ENCODE assay signal across 9 mouse cellular contexts in genomic region chr8:87655946-87656345, GRCm38 (mm10).
DNase-seq lines count a peak whose midpoint lies in the region; ATAC-seq lines count a peak whose summit lies in the region.
"Had no signal": no experiment of that assay in that cellular context is flagged by ENCODE, and none has a peak within 500 bp of the region (broad histone marks: within the 10 kb centered on the region; RNA-seq: fewer than 3 reads in every experiment).

No protein-coding gene starts in this region.

- no peaks in the 10 kb centered on the region for H3K36me3 ChIP-seq in heart, embryonic 11.5 days (ENCODE audit: control insufficient read depth, insufficient read depth, low read length)
- H3K36me3 ChIP-seq in midbrain, embryonic 10.5 days = no peaks in the 10 kb centered on the region
- no peaks in the 10 kb centered on the region for H3K36me3 ChIP-seq in midbrain, embryonic 13.5 days
- H3K36me3 ChIP-seq in limb, embryonic 12.5 days = no peaks in the 10 kb centered on the region
- H3K36me3 ChIP-seq in stomach, embryonic 16.5 days (ENCODE audit: control insufficient read depth, insufficient read depth, low read length) = no peaks in the 10 kb centered on the region

- no peak for DNase-seq in heart, postnatal 4 days
- DNase-seq in midbrain, embryonic 10.5 days (ENCODE audit: low spot score) = no peak
- no peak for DNase-seq in spleen, adult 12 weeks (ENCODE audit: low spot score)
- DNase-seq in right cerebral cortex, adult 18-20 months = no peak

- H3K9me3 ChIP-seq in heart, embryonic 11.5 days (replicated peaks; ENCODE audit: control insufficient read depth, low read length) = no peaks in the 10 kb centered on the region
- H3K9me3 ChIP-seq in midbrain, embryonic 10.5 days (replicated peaks) = no peaks in the 10 kb centered on the region
- no peaks in the 10 kb centered on the region for H3K9me3 ChIP-seq in midbrain, embryonic 13.5 days
- no peaks in the 10 kb centered on the region for H3K9me3 ChIP-seq in limb, embryonic 12.5 days
- no peaks in the 10 kb centered on the region for H3K9me3 ChIP-seq in stomach, embryonic 16.5 days (replicated peaks; ENCODE audit: control insufficient read depth, low read length)

- H3K4me1 ChIP-seq in heart, embryonic 11.5 days (ENCODE audit: control insufficient read depth, insufficient read depth, low read length) = peaks cover 18% of the 10 kb centered on the region
- H3K4me1 ChIP-seq in midbrain, embryonic 10.5 days = peaks cover 32% of the 10 kb centered on the region
- peaks cover 31% of the 10 kb centered on the region for H3K4me1 ChIP-seq in midbrain, embryonic 13.5 days (replicated peaks)
- peaks cover 27% of the 10 kb centered on the region for H3K4me1 ChIP-seq in limb, embryonic 12.5 days (replicated peaks)
- H3K4me1 ChIP-seq in stomach, embryonic 16.5 days (ENCODE audit: control insufficient read depth, insufficient read depth, low read length) = peaks cover 7% of the 10 kb centered on the region; the same call in 1 of the 2 replicates

- no peak overlapping the region for H3K9ac ChIP-seq in heart, embryonic 11.5 days (ENCODE audit: low read depth, low read length)
- no peak overlapping the region for H3K9ac ChIP-seq in midbrain, embryonic 13.5 days (replicated peaks)
- no peak overlapping the region for H3K9ac ChIP-seq in limb, embryonic 12.5 days (replicated peaks)
- no peak overlapping the region for H3K9ac ChIP-seq in stomach, embryonic 16.5 days (ENCODE audit: low read length)
- H3K9ac ChIP-seq: liver, embryonic 14.5 days had no signal

- no peak overlapping the region for H3K27ac ChIP-seq in heart, embryonic 11.5 days (ENCODE audit: low read depth, low read length)
- no peak overlapping the region for H3K27ac ChIP-seq in midbrain, embryonic 10.5 days (replicated peaks)
- H3K27ac ChIP-seq in midbrain, embryonic 13.5 days = no peak overlapping the region
- no peak overlapping the region for H3K27ac ChIP-seq in limb, embryonic 12.5 days
- no peak overlapping the region for H3K27ac ChIP-seq in stomach, embryonic 16.5 days (ENCODE audit: low read length)
- H3K27ac ChIP-seq: liver, embryonic 14.5 days had no signal

- no peak overlapping the region for H3K4me3 ChIP-seq in heart, embryonic 11.5 days (ENCODE audit: low read depth, low read length)
- H3K4me3 ChIP-seq in midbrain, embryonic 10.5 days = peak overlapping the region; percentile 58
- no peak overlapping the region for H3K4me3 ChIP-seq in midbrain, embryonic 13.5 days (replicated peaks)
- no peak overlapping the region for H3K4me3 ChIP-seq in limb, embryonic 12.5 days (replicated peaks)
- no peak overlapping the region for H3K4me3 ChIP-seq in stomach, embryonic 16.5 days (replicated peaks; ENCODE audit: low read length)

- peaks cover 22% of the 10 kb centered on the region for H3K27me3 ChIP-seq in heart, embryonic 11.5 days (ENCODE audit: control insufficient read depth, insufficient read depth, low read length)
- H3K27me3 ChIP-seq in midbrain, embryonic 10.5 days (ENCODE audit: low read depth, poor library complexity, severe bottlenecking) = peaks cover 35% of the 10 kb centered on the region
- no peaks in the 10 kb centered on the region for H3K27me3 ChIP-seq in midbrain, embryonic 13.5 days
- H3K27me3 ChIP-seq in limb, embryonic 12.5 days = peaks cover 11% of the 10 kb centered on the region
- H3K27me3 ChIP-seq in stomach, embryonic 16.5 days (ENCODE audit: control insufficient read depth, insufficient read depth, low read length) = no peaks in the 10 kb centered on the region

- ATAC-seq in heart, embryonic 11.5 days (replicated peaks; ENCODE audit: insufficient number of reproducible peaks, low FRiP score, low TSS enrichment) = no peak
- ATAC-seq in midbrain, embryonic 13.5 days = no peak
- ATAC-seq in limb, embryonic 12.5 days (ENCODE audit: insufficient number of reproducible peaks, insufficient read depth, low FRiP score, low TSS enrichment, low read depth) = no peak
- ATAC-seq in stomach, embryonic 16.5 days (ENCODE audit: insufficient read depth, low FRiP score) = 0 out of 2 replicates have a peak, but pooled peaks have one; percentile 34

- peak overlapping the region; percentile 91; the same call in 1 of the 2 replicates for H3K4me2 ChIP-seq in heart, embryonic 11.5 days
- no peak overlapping the region for H3K4me2 ChIP-seq in midbrain, embryonic 13.5 days (replicated peaks)
- H3K4me2 ChIP-seq in limb, embryonic 12.5 days = peak overlapping the region; percentile 68; the same call in 1 of the 2 replicates
- H3K4me2 ChIP-seq in stomach, embryonic 16.5 days (ENCODE audit: low read depth, low read length) = peak overlapping the region; percentile 65

- 77% methylated on average over 9 of the region's 9 CpGs for WGBS in heart, embryonic 11.5 days (ENCODE audit: insufficient replicate concordance)
- 82% methylated on average over 9 of the region's 9 CpGs for WGBS in midbrain, embryonic 10.5 days
- 82% methylated on average over 9 of the region's 9 CpGs for WGBS in midbrain, embryonic 13.5 days
- 81% methylated on average over 9 of the region's 9 CpGs for WGBS in limb, embryonic 12.5 days
- WGBS in stomach, embryonic 16.5 days = 70% methylated on average over 9 of the region's 9 CpGs
